Mouse (Mus musculus) E14TG2a.4 (cell line): ENCODE data around the gene Cutal.

Source experiments
- H3K27me3 ChIP-seq: 2 replicates; pipeline ENCODE4 v1.6.1; 2014; ENCODE audit warnings: low read length, control low read depth; ENCODE audit not compliant: insufficient read depth
- H3K36me3 ChIP-seq: 2 replicates; pipeline ENCODE4 v1.6.1; 2014; ENCODE audit warnings: low read length, control low read depth; ENCODE audit not compliant: insufficient read depth
- H3K4me1 ChIP-seq: replicated peaks from 2 replicates; pipeline ENCODE4 v1.6.1; 2014; ENCODE audit warnings: low read depth, low read length, control low read depth
- H3K4me3 ChIP-seq: replicated peaks from 2 replicates; pipeline ENCODE4 v1.5.1; 2014; ENCODE audit warnings: mild to moderate bottlenecking, low read length
- H3K9me3 ChIP-seq: 2 replicates; pipeline ENCODE4 v1.6.1; 2014; ENCODE audit warnings: low read length, control low read depth
- CTCF ChIP-seq: conservative IDR thresholded peaks from 2 replicates; pipeline ENCODE4 v1.5.1; 2014; ENCODE audit warnings: low read length
- NANOG ChIP-seq: IDR thresholded peaks from 2 replicates; pipeline ENCODE4 v1.6.1; 2014; ENCODE audit warnings: borderline replicate concordance, low read length, mixed read lengths
- POU5F1 ChIP-seq: IDR thresholded peaks from 2 replicates; pipeline ENCODE4 v1.6.1; 2014; ENCODE audit warnings: low read length, borderline replicate concordance

The Cutal gene

GRCm38 (mm10) chr2:34940246-34940645 is 66.0 kb downstream of the Cutal start:
- Histone ChIP-seq H3K36me3 (no peaks in the 10 kb centered on the region), H3K27me3 (peaks cover 24% of the 10 kb centered on the region), H3K9me3 (no peaks in the 10 kb centered on the region), H3K4me1 (peaks cover 87% of the 10 kb centered on the region), H3K4me3 (no peak overlapping the region)
- TF ChIP-seq CTCF (no peak), NANOG (no peak), POU5F1 (no peak)

GRCm38 (mm10) chr2:34941061-34941675 is 67.0 kb downstream of the Cutal start:
- TF ChIP-seq POU5F1: no peak
- TF ChIP-seq NANOG: no peak
- TF ChIP-seq CTCF: no peak
- Histone ChIP-seq H3K27me3 (peaks cover 24% of the 10 kb centered on the region), H3K4me1 (peaks cover 90% of the 10 kb centered on the region), H3K36me3 (no peaks in the 10 kb centered on the region), H3K9me3 (no peaks in the 10 kb centered on the region), H3K4me3 (no peak overlapping the region)
